Mouse (Mus musculus) E14TG2a.4 (cell line): ENCODE measurements around the gene Trim33.

Source experiments
- H3K27me3 ChIP-seq: 2 replicates; pipeline ENCODE4 v1.6.1; 2014; ENCODE audit warnings: low read length, control low read depth; ENCODE audit not compliant: insufficient read depth
- H3K36me3 ChIP-seq: 2 replicates; pipeline ENCODE4 v1.6.1; 2014; ENCODE audit warnings: low read length, control low read depth; ENCODE audit not compliant: insufficient read depth
- H3K4me1 ChIP-seq: replicated peaks from 2 replicates; pipeline ENCODE4 v1.6.1; 2014; ENCODE audit warnings: low read depth, low read length, control low read depth
- H3K4me3 ChIP-seq: replicated peaks from 2 replicates; pipeline ENCODE4 v1.5.1; 2014; ENCODE audit warnings: mild to moderate bottlenecking, low read length
- H3K9me3 ChIP-seq: 2 replicates; pipeline ENCODE4 v1.6.1; 2014; ENCODE audit warnings: low read length, control low read depth
- CTCF ChIP-seq: conservative IDR thresholded peaks from 2 replicates; pipeline ENCODE4 v1.5.1; 2014; ENCODE audit warnings: low read length
- NANOG ChIP-seq: IDR thresholded peaks from 2 replicates; pipeline ENCODE4 v1.6.1; 2014; ENCODE audit warnings: borderline replicate concordance, low read length, mixed read lengths
- POU5F1 ChIP-seq: IDR thresholded peaks from 2 replicates; pipeline ENCODE4 v1.6.1; 2014; ENCODE audit warnings: low read length, borderline replicate concordance

Gene Trim33

GRCm38 (mm10) chr3:103278561-103279181 is 422 bp upstream of the Trim33 start:
- H3K27me3 ChIP-seq, result no peaks in the 10 kb centered on the region
- TF ChIP-seq POU5F1, result no peak
- no peak for TF ChIP-seq NANOG
- TF ChIP-seq CTCF, result no peak
- peak overlapping the region; percentile 97 for H3K4me3 ChIP-seq
- H3K36me3 ChIP-seq, result peaks cover 14% of the 10 kb centered on the region
- no peaks in the 10 kb centered on the region for H3K9me3 ChIP-seq
- H3K4me1 ChIP-seq, result peaks cover 33% of the 10 kb centered on the region

- Histone ChIP-seq H3K27me3 (no peaks in the 10 kb centered on the region), H3K9me3 (no peaks in the 10 kb centered on the region), H3K4me1 (peaks cover 40% of the 10 kb centered on the region), H3K36me3 (peaks cover 14% of the 10 kb centered on the region), H3K4me3 (peak overlapping the region; percentile 97)
- no peak for TF ChIP-seq POU5F1
- TF ChIP-seq CTCF, result no peak
- no peak for TF ChIP-seq NANOG
Observed at GRCm38 (mm10) chr3:103280241-103280761, 1.2 kb downstream of the Trim33 start.

- peaks cover 45% of the 10 kb centered on the region for H3K4me1 ChIP-seq
- peak overlapping the region; percentile 97 for H3K4me3 ChIP-seq
- H3K27me3 ChIP-seq, result no peaks in the 10 kb centered on the region
- no peaks in the 10 kb centered on the region for H3K9me3 ChIP-seq
- peaks cover 14% of the 10 kb centered on the region for H3K36me3 ChIP-seq
- TF ChIP-seq CTCF (no peak), POU5F1 (no peak)
Observed at GRCm38 (mm10) chr3:103280875-103281274, 1.8 kb downstream of the Trim33 start.

- Histone ChIP-seq H3K4me1 (peaks cover 16% of the 10 kb centered on the region), H3K9me3 (no peaks in the 10 kb centered on the region), H3K4me3 (no peak overlapping the region), H3K36me3 (no peaks in the 10 kb centered on the region), H3K27me3 (no peaks in the 10 kb centered on the region)
- TF ChIP-seq POU5F1 (no peak), NANOG (no peak), CTCF (no peak)
Observed at GRCm38 (mm10) chr3:103288761-103289160, 9.7 kb downstream of the Trim33 start.

- TF ChIP-seq CTCF (no peak), POU5F1 (no peak), NANOG (no peak)
- H3K4me3 ChIP-seq, result no peak overlapping the region
- 0 out of 2 replicates have a peak, but pooled peaks cover 5% of the 10 kb centered on the region for H3K4me1 ChIP-seq
- H3K36me3 ChIP-seq, result no peaks in the 10 kb centered on the region
- H3K9me3 ChIP-seq, result no peaks in the 10 kb centered on the region
- no peaks in the 10 kb centered on the region for H3K27me3 ChIP-seq
Observed at GRCm38 (mm10) chr3:103291087-103291486, 12.0 kb downstream of the Trim33 start.

GRCm38 (mm10) chr3:103305411-103305982 is 26.4 kb downstream of the Trim33 start:
- Histone ChIP-seq H3K36me3 (no peaks in the 10 kb centered on the region), H3K9me3 (no peaks in the 10 kb centered on the region), H3K4me1 (peaks cover 57% of the 10 kb centered on the region), H3K4me3 (no peak overlapping the region), H3K27me3 (no peaks in the 10 kb centered on the region)
- TF ChIP-seq NANOG (no peak), POU5F1 (no peak), CTCF (no peak)

GRCm38 (mm10) chr3:103309252-103309651 is 30.2 kb downstream of the Trim33 start:
- no peak overlapping the region for H3K4me3 ChIP-seq
- no peaks in the 10 kb centered on the region for H3K27me3 ChIP-seq
- H3K9me3 ChIP-seq, result no peaks in the 10 kb centered on the region
- peaks cover 15% of the 10 kb centered on the region for H3K36me3 ChIP-seq
- H3K4me1 ChIP-seq, result peaks cover 46% of the 10 kb centered on the region
- TF ChIP-seq CTCF, result no peak
- TF ChIP-seq POU5F1, result no peak
- TF ChIP-seq NANOG, result no peak

- Histone ChIP-seq H3K27me3 (no peaks in the 10 kb centered on the region), H3K9me3 (no peaks in the 10 kb centered on the region), H3K4me3 (no peak overlapping the region), H3K4me1 (peaks cover 46% of the 10 kb centered on the region), H3K36me3 (peaks cover 20% of the 10 kb centered on the region)
- TF ChIP-seq POU5F1 (no peak), CTCF (no peak), NANOG (no peak)
Observed at GRCm38 (mm10) chr3:103309750-103310149, 30.7 kb downstream of the Trim33 start.

GRCm38 (mm10) chr3:103314291-103314690 is 35.2 kb downstream of the Trim33 start:
- TF ChIP-seq CTCF, result no peak
- TF ChIP-seq NANOG, result no peak
- TF ChIP-seq POU5F1, result no peak
- peaks cover 26% of the 10 kb centered on the region for H3K36me3 ChIP-seq
- no peaks in the 10 kb centered on the region for H3K27me3 ChIP-seq
- H3K4me1 ChIP-seq, result peaks cover 9% of the 10 kb centered on the region
- no peaks in the 10 kb centered on the region for H3K9me3 ChIP-seq
- no peak overlapping the region for H3K4me3 ChIP-seq
